In genomic region chr12:103532649-103533395, GRCm38 (mm10) we compare ENCODE assay signal across 7 mouse cellular contexts. TPM values are rescaled to one million over a fixed set of nuclear protein-coding genes. Genes with fewer than 3 reads are reported as not detected.
A peak's percentile ranks its signal among the peaks of the same experiment; 100 is the strongest.
DNase-seq lines count a peak whose midpoint lies in the region; ATAC-seq and TF ChIP-seq lines count a peak whose summit lies in the region.

No protein-coding gene starts in this region.

- no peak for TF ChIP-seq CTCF in E14TG2a.4 (conservative IDR thresholded peaks at IDR 0.05; ENCODE audit: low read length)
- no peak for TF ChIP-seq CTCF in lung, postnatal 0 days (IDR thresholded peaks at IDR 0.05)

- H3K36me3 ChIP-seq in E14TG2a.4 (ENCODE audit: insufficient read depth, low read length) = no peaks in the 10 kb centered on the region
- H3K36me3 ChIP-seq in intestine, embryonic 16.5 days (ENCODE audit: control insufficient read depth, insufficient read depth, low read length) = no peaks in the 10 kb centered on the region
- H3K36me3 ChIP-seq in lung, postnatal 0 days (ENCODE audit: insufficient read depth, low read length) = no peaks in the 10 kb centered on the region
- H3K36me3 ChIP-seq in stomach, embryonic 15.5 days = no peaks in the 10 kb centered on the region

- WGBS in intestine, embryonic 16.5 days = under 1% methylated on average over 44 of the region's 44 CpGs
- WGBS in lung, postnatal 0 days = 1% methylated on average over 40 of the region's 44 CpGs
- 2% methylated on average over 44 of the region's 44 CpGs for WGBS in stomach, embryonic 15.5 days

- peak; percentile 13 to 23 for DNase-seq in B cell, adult 2 months
- peak; percentile 56 to 63 for DNase-seq in cerebellum, postnatal 10 days
- DNase-seq in gastrocnemius, postnatal 4 days (ENCODE audit: low spot score in 2 of 2) = peak; percentile 22 to 29
- no peak for DNase-seq in lung, postnatal 0 days (ENCODE audit: low spot score)

- no peak for TF ChIP-seq EP300 in lung, postnatal 0 days (IDR thresholded peaks at IDR 0.05)

- H3K4me3 ChIP-seq in E14TG2a.4 (replicated peaks; ENCODE audit: low read length) = peak overlapping the region; percentile 87
- H3K4me3 ChIP-seq in intestine, embryonic 16.5 days (ENCODE audit: low read length) = peak overlapping the region; percentile 75
- H3K4me3 ChIP-seq in lung, postnatal 0 days (ENCODE audit: low read depth, low read length) = peak overlapping the region; percentile 65
- H3K4me3 ChIP-seq in stomach, embryonic 15.5 days (replicated peaks) = peak overlapping the region; percentile 61

- peaks cover 37% of the 10 kb centered on the region for H3K27me3 ChIP-seq in E14TG2a.4 (ENCODE audit: insufficient read depth, low read length)
- 0 out of 2 replicates have a peak, but pooled peaks cover 2% of the 10 kb centered on the region for H3K27me3 ChIP-seq in intestine, embryonic 16.5 days (replicated peaks; ENCODE audit: control insufficient read depth, insufficient read depth, low read length)
- H3K27me3 ChIP-seq in lung, postnatal 0 days (replicated peaks; ENCODE audit: insufficient read depth, low read length) = peaks cover 5% of the 10 kb centered on the region
- 0 out of 2 replicates have a peak, but pooled peaks cover 8% of the 10 kb centered on the region for H3K27me3 ChIP-seq in stomach, embryonic 15.5 days (replicated peaks)

- peak; percentile 57 for ATAC-seq in intestine, embryonic 16.5 days
- peak; percentile 24 for ATAC-seq in lung, postnatal 0 days
- ATAC-seq in stomach, embryonic 15.5 days (ENCODE audit: insufficient read depth, low FRiP score, low read depth) = peak; percentile 42

- peaks cover 12% of the 10 kb centered on the region for H3K4me1 ChIP-seq in E14TG2a.4 (replicated peaks; ENCODE audit: low read depth, low read length)
- H3K4me1 ChIP-seq in intestine, embryonic 16.5 days (ENCODE audit: control insufficient read depth, insufficient read depth, low read length) = peaks cover 5% of the 10 kb centered on the region; the same call in 1 of the 2 replicates
- H3K4me1 ChIP-seq in lung, postnatal 0 days (ENCODE audit: insufficient read depth, low read depth, low read length) = no peaks in the 10 kb centered on the region; the same call in 1 of the 2 replicates
- peaks cover 12% of the 10 kb centered on the region for H3K4me1 ChIP-seq in stomach, embryonic 15.5 days

- peak overlapping the region; percentile 77 for H3K9ac ChIP-seq in intestine, embryonic 16.5 days (ENCODE audit: low read depth, low read length)
- peak overlapping the region; percentile 58 for H3K9ac ChIP-seq in lung, postnatal 0 days (replicated peaks; ENCODE audit: low read depth)
- H3K9ac ChIP-seq in stomach, embryonic 15.5 days = peak overlapping the region; percentile 36; the same call in 1 of the 2 replicates

- H3K27ac ChIP-seq in intestine, embryonic 16.5 days (ENCODE audit: low read length) = no peak overlapping the region
- peak overlapping the region; percentile 54; the same call in 1 of the 2 replicates for H3K27ac ChIP-seq in lung, postnatal 0 days (ENCODE audit: low read length)
- no peak overlapping the region for H3K27ac ChIP-seq in stomach, embryonic 15.5 days

- peaks cover 6% of the 10 kb centered on the region for H3K9me3 ChIP-seq in E14TG2a.4 (ENCODE audit: low read length)
- no peaks in the 10 kb centered on the region for H3K9me3 ChIP-seq in intestine, embryonic 16.5 days (ENCODE audit: control insufficient read depth, low read length)
- H3K9me3 ChIP-seq in lung, postnatal 0 days (ENCODE audit: low read length) = no peaks in the 10 kb centered on the region
- H3K9me3 ChIP-seq in stomach, embryonic 15.5 days = no peaks in the 10 kb centered on the region

- peak overlapping the region; percentile 99 for H3K4me2 ChIP-seq in intestine, embryonic 16.5 days (ENCODE audit: low read depth, low read length)
- peak overlapping the region; percentile 96 for H3K4me2 ChIP-seq in lung, postnatal 0 days (replicated peaks; ENCODE audit: low read depth, low read length)
- peak overlapping the region; percentile 100 for H3K4me2 ChIP-seq in stomach, embryonic 15.5 days

RNA-seq across cellular contexts. Expression of gene Ppp4r4, which starts 0.7 kb away (rescaled TPM):
- total RNA-seq in gastrocnemius, postnatal 4 days (2021) = under 1 TPM; 0.70 to 0.88 TPM
- polyA plus RNA-seq in intestine, embryonic 16.5 days (2015; fragmentation: Nextera tagmentation; extraction: Ambion mirVana) = 0.76 TPM in 2 replicates
- 6.1 and 6.3 TPM in 2 replicates for polyA plus RNA-seq in lung, postnatal 0 days (2015; fragmentation: Nextera tagmentation; extraction: Ambion mirVana)
- 1.5 and 1.8 TPM in 2 replicates for polyA plus RNA-seq in stomach, embryonic 15.5 days (2015; fragmentation: Nextera tagmentation; extraction: Ambion mirVana)
